Mouse (Mus musculus): ENCODE data around the gene Vash1.
A peak's percentile ranks its signal among the peaks of the same experiment; 100 is the strongest.

DNA sequence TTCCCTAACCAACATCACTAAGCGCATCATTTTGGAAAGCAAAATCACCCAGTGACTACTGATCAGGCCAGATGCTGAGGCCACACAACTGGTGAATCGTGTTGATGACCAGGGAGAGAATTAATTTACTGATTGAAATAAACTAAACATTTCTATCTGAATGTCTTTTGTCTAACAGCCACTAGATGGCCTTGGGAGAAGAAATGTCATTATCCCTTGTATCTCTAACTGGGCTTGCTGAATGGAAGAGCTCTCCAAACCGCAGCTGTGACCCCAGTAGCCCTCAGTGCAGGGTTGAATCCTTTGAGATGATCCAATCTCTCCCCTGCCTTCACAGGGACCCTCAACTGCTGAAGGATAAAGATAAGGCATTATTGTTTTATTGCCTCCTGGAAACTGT is 12.8 kb upstream of the Vash1 start:
- TF ChIP-seq POLR2A (IDR thresholded peaks at IDR 0.05; ENCODE audit: borderline replicate concordance, insufficient read depth, low read length) (no peak), CTCF (IDR thresholded peaks at IDR 0.05; ENCODE audit: borderline replicate concordance, insufficient read depth, low read depth, low read length) (peak; percentile 41; the same call in 1 of the 2 replicates)

Measured in cerebellum, adult 2 months (tissue).